Mouse (Mus musculus) lung, postnatal 0 days (tissue): ENCODE results near the gene Mapk14. TPM values are rescaled to one million over a fixed set of nuclear protein-coding genes. Genes with fewer than 3 reads are reported as not detected.
A peak's percentile ranks its signal among the peaks of the same experiment; 100 is the strongest.

Source experiments
- ATAC-seq: fragments of 200-750 bp; cut with Nextera tagmentation; 2 replicates; pipeline ENCODE4 v1.8.0; 2017; ENCODE audit warnings: moderate library complexity
- DNase-seq: peaks from one replicate; pipeline ENCODE4 v3.0.0-alpha.2; 2016; ENCODE audit warnings: low spot score
- H3K27ac ChIP-seq: fragments of 300-500 bp; sonication (generic); 2 replicates; pipeline ENCODE4 v1.5.1; 2014; ENCODE audit warnings: antibody characterized with exemption, mild to moderate bottlenecking, low read length, mixed read lengths
- H3K27me3 ChIP-seq: fragments of 300-500 bp; sonication (generic); replicated peaks from 2 replicates; pipeline ENCODE4 v1.6.1; 2014; ENCODE audit warnings: low read length, mixed read lengths; ENCODE audit not compliant: insufficient read depth
- H3K36me3 ChIP-seq: fragments of 300-500 bp; sonication (generic); 2 replicates; pipeline ENCODE4 v1.6.1; 2014; ENCODE audit warnings: low read length, mixed read lengths; ENCODE audit not compliant: insufficient read depth
- H3K4me1 ChIP-seq: fragments of 300-500 bp; sonication (generic); 2 replicates; pipeline ENCODE4 v1.6.1; 2014; ENCODE audit warnings: antibody characterized with exemption, low read depth, low read length, mixed read lengths; ENCODE audit not compliant: insufficient read depth
- H3K4me2 ChIP-seq: fragments of 300-500 bp; sonication (generic); replicated peaks from 2 replicates; pipeline ENCODE4 v1.6.1; 2014; ENCODE audit warnings: low read depth, mild to moderate bottlenecking, low read length, moderate library complexity, mixed read lengths
- H3K4me3 ChIP-seq: fragments of 300-500 bp; sonication (generic); 2 replicates; pipeline ENCODE4 v1.5.1; 2014; ENCODE audit warnings: low read depth, low read length
- H3K9ac ChIP-seq: fragments of 300-500 bp; sonication (generic); replicated peaks from 2 replicates; pipeline ENCODE4 v1.6.1; 2014; ENCODE audit warnings: low read depth, mild to moderate bottlenecking
- H3K9me3 ChIP-seq: fragments of 300-500 bp; sonication (generic); 2 replicates; pipeline ENCODE4 v1.6.1; 2016; ENCODE audit warnings: low read length, mixed read lengths
- CTCF ChIP-seq: IDR thresholded peaks from 2 replicates; pipeline ENCODE4 v1.5.1; 2016; ENCODE audit warnings: antibody characterized with exemption, mild to moderate bottlenecking
- EP300 ChIP-seq: IDR thresholded peaks from 2 replicates; pipeline ENCODE4 v1.6.1; 2016; ENCODE audit warnings: antibody characterized with exemption, mild to moderate bottlenecking, control low read depth
- WGBS: fragments of 180-500 bp; shearing (Covaris S2); extraction: QIAGEN DNeasy Blood & Tissue Kit; methylation state at CpG from one replicate; pipeline ENCODE4 v1.1.7; 2014; 5-methylcytosine and 5-hydroxymethylcytosine counted together
- polyA plus RNA-seq: library from polyadenylated mRNA; unstranded; fragments of >200 nt; fragmentation: Nextera tagmentation; extraction: Ambion mirVana; gene quantifications from 2 replicates; pipeline ENCODE4 v1.2.1, GENCODE M21; 2015

Mapk14 gene
- polyA plus RNA-seq, 1 experiment from 2014 or later = 34.0 TPM

DNA sequence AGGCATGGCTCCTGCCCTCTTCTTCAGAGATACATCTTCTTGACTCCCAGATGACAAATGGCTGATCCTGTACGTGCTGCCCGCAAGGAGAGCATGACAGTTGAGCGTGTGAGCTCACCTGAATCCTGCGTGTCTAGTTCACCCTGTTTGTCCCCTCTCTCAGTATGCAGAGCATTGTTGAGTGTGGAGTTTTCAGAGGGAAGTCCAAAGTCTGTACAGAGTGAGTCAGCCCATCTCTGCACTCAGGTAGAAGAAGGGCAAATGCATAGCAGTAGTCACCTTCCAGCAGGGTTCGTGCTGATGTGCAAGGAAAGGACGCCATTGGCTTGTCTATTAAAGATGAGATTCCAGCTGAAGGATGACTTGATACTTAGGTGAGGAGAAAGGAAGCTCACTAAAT lies 48.1 kb downstream of the Mapk14 start:
- H3K27me3 ChIP-seq = no peaks in the 10 kb centered on the region
- ATAC-seq (no peak), DNase-seq (no peak)
- H3K27ac ChIP-seq = no peak overlapping the region
- TF ChIP-seq CTCF = no peak
- TF ChIP-seq EP300 = no peak
- peaks cover 45% of the 10 kb centered on the region for H3K36me3 ChIP-seq
- H3K4me1 ChIP-seq = no peaks in the 10 kb centered on the region
- no peaks in the 10 kb centered on the region for H3K9me3 ChIP-seq
- WGBS = 93% methylated on average over 6 of the region's 6 CpGs
- H3K9ac ChIP-seq = no peak overlapping the region
- H3K4me2 ChIP-seq = no peak overlapping the region
- no peak overlapping the region for H3K4me3 ChIP-seq

DNA sequence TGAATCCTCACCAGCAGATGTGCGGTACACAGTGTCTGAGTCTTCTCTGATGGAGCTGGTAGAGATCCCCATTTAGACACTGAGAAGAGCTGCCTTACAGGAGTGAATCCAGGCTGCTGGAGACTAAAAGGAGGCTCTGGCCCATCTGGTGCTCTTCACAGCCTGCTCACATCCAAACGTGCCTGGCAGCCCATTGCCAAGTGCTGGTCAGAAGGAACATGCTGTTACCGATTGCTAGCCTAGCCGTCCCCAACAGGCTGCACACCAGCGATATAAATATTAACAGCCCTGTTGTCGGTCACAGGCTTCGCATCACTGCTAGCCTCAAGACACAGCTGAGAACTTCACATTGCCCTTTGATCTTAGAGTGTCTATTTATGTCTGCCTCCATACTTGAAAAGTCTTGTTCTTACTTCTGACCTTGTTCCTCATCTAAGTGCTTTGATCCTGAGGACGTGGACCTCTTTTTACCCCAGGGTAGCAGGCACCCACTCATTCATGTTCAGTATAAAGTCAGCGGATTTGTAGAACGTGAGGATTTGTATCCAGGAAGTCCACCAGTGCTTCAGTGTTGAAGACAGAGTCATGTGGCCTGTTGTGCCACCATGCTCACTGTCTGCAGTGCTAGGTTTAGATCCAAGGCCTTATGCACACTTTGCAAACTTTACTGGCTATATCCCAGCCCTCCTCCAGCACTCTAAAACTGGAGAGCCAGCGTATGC lies 52.2 kb downstream of the Mapk14 start:
- Histone ChIP-seq H3K9ac (no peak overlapping the region), H3K4me1 (no peaks in the 10 kb centered on the region), H3K4me2 (no peak overlapping the region), H3K36me3 (peaks cover 52% of the 10 kb centered on the region), H3K9me3 (no peaks in the 10 kb centered on the region), H3K4me3 (no peak overlapping the region), H3K27me3 (no peaks in the 10 kb centered on the region), H3K27ac (no peak overlapping the region)
- TF ChIP-seq EP300 = no peak
- no peak for TF ChIP-seq CTCF
- WGBS = 68% methylated on average over 11 of the region's 11 CpGs
- DNase-seq = peak; percentile 22
- ATAC-seq = peak; percentile 78

DNA sequence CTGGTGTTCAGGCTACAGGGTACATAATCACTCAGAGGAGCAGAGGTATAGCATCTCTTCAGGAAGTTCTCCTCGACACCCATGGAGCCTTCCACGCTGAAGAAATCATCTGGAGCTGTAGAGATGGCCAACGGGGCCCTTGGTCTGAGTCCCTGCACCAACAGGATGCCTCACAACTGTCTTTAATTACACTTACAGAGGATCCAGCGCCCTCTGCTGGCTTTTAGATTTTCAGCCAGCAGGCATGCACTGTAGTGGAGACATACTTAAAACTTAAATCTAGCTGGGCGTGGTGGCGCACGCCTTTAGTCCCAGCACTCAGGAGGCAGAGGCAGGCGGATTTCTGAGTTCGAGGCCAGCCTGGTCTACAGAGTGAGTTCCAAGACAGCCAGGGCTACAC lies 52.8 kb downstream of the Mapk14 start:
- Histone ChIP-seq H3K27ac (no peak overlapping the region), H3K9ac (no peak overlapping the region), H3K4me1 (no peaks in the 10 kb centered on the region), H3K27me3 (no peaks in the 10 kb centered on the region), H3K9me3 (no peaks in the 10 kb centered on the region), H3K36me3 (peaks cover 50% of the 10 kb centered on the region), H3K4me2 (no peak overlapping the region), H3K4me3 (no peak overlapping the region)
- DNase-seq (no peak), ATAC-seq (no peak)
- TF ChIP-seq EP300 = no peak
- peak; percentile 42 for TF ChIP-seq CTCF
- WGBS = 89% methylated on average over 9 of the region's 9 CpGs

DNA sequence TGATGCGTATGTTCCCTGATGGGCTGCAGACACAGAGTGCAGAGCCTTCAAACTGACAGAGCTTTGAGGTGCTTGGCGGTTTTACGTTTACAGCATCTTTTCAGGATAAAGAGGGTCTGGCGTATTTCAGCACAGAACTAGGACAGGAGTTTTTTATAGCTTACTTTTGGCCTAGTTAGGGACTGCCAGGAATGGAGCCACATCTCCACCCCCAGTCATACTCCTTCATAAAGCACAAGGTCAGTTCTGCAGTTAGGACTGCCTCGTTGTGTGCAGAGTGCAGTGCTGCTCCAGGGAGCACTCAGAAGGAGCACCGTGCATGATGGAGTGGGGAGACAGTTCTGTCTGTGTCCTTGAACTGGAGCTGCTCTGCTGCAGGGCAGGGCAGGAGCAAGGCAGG lies 54.6 kb downstream of the Mapk14 start:
- Histone ChIP-seq H3K4me3 (no peak overlapping the region), H3K4me2 (no peak overlapping the region), H3K27ac (no peak overlapping the region), H3K4me1 (no peaks in the 10 kb centered on the region), H3K9me3 (no peaks in the 10 kb centered on the region), H3K9ac (no peak overlapping the region), H3K27me3 (no peaks in the 10 kb centered on the region), H3K36me3 (peaks cover 39% of the 10 kb centered on the region)
- DNase-seq (no peak), ATAC-seq (no peak)
- WGBS = 86% methylated on average over 6 of the region's 6 CpGs
- TF ChIP-seq EP300 (no peak), CTCF (no peak)

DNA sequence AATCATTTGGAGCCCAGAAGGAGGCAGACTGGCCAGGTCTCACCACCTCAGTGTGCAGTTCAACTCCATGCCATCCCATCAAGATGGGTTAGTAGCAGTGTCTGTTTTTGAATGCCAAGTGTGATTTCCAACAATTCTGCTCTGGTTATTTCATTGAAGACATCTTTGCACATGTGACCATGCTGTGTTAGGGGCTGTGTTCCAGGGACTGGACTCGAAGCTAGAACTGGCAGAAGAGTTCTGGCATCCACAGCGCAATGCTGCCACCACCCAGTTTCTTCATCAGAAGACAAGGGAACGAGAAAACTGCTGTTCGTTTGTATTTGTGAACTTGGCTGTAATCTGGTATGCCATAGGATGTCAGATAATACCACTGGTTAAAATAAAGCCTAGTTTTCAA lies 56.9 kb downstream of the Mapk14 start:
- WGBS = 81% methylated on average over 4 of the region's 4 CpGs
- H3K27ac ChIP-seq = no peak overlapping the region
- H3K27me3 ChIP-seq = no peaks in the 10 kb centered on the region
- no peaks in the 10 kb centered on the region for H3K9me3 ChIP-seq
- no peak for ATAC-seq
- H3K9ac ChIP-seq = no peak overlapping the region
- DNase-seq = no peak
- no peak for TF ChIP-seq EP300
- TF ChIP-seq CTCF = no peak
- H3K4me2 ChIP-seq = no peak overlapping the region
- H3K4me3 ChIP-seq = no peak overlapping the region
- H3K36me3 ChIP-seq = peaks cover 28% of the 10 kb centered on the region
- H3K4me1 ChIP-seq = no peaks in the 10 kb centered on the region

DNA sequence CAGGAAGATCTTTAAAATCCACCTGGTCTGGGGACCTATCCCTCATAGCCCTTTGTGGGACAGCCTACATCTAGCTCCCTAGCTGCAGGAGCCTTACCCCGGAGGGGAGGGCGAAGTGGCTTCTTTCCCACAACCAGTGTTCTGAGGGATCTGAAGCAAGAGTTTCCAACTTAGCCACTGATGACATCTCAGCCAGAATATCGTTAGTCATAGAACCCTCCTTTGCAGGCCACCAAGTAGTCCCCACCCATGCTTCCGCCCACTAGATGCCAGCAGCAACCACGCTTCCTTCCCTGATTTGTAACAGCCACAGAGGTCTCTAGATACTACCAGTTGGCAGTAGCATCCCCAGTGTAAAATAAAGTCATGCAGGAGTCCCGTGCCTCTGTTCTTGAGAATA lies 59.5 kb downstream of the Mapk14 start:
- Histone ChIP-seq H3K27me3 (no peaks in the 10 kb centered on the region), H3K9me3 (no peaks in the 10 kb centered on the region), H3K4me2 (no peak overlapping the region), H3K36me3 (peaks cover 7% of the 10 kb centered on the region), H3K4me1 (no peaks in the 10 kb centered on the region), H3K9ac (no peak overlapping the region), H3K4me3 (no peak overlapping the region), H3K27ac (no peak overlapping the region)
- no peak for ATAC-seq
- DNase-seq = peak; percentile 22
- 63% methylated on average over 6 of the region's 6 CpGs for WGBS
- TF ChIP-seq EP300 (no peak), CTCF (no peak)
